Mouse (Mus musculus) cortical plate, adult 2 months (tissue): Measurements from ENCODE around the gene Sly.
"Not testable (repeated sequence)": the region's sequence is repeated elsewhere in the genome, so short reads cannot be mapped to it uniquely, and the experiment has no call there.

Experiments used
- CTCF ChIP-seq: fragments of 200-500 bp; IDR thresholded peaks from 2 replicates; pipeline ENCODE4 v1.5.1; 2011; ENCODE audit warnings: mild to moderate bottlenecking, control low read depth, low read length; ENCODE audit not compliant: insufficient read depth; ENCODE audit errors: extremely low read depth
- POLR2A ChIP-seq: fragments of 200-500 bp; IDR thresholded peaks from 2 replicates; pipeline ENCODE4 v1.6.1; 2011; ENCODE audit warnings: mild to moderate bottlenecking, low read length, control low read depth; ENCODE audit not compliant: insufficient read depth; ENCODE audit errors: extremely low read depth

- not testable (repeated sequence) for TF ChIP-seq CTCF, POLR2A
Observed at GRCm38 (mm10) chrY:57186888-57187287, at the start of gene Sly.
